Mouse (Mus musculus): ENCODE measurements around the gene Hoxc4.

Hoxc4 gene

DNA sequence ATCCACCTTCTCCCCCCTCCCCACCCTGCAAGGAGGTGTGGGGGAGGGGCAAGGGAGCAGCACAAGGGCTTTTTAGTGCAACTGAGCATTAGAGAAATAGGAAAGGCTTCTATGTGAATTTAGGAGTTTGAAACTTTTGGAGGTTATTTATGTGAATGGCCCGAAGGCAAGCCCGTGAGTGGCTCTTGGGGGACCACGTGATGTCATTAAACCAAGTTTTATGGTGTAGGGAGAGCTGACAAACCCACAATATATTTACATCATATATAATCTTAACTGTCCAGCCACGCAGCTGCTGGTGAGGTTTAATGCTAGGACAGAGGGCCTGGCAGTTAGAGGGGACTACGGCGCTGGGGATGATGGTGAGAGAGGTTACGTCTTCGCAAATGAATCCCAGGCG, at the start of gene Hoxc4:
TSS of gene Hoxc4 (plus strand) at position 299 of the 400 bp plus-strand sequence.
- DNase-seq, result no peak

DNA sequence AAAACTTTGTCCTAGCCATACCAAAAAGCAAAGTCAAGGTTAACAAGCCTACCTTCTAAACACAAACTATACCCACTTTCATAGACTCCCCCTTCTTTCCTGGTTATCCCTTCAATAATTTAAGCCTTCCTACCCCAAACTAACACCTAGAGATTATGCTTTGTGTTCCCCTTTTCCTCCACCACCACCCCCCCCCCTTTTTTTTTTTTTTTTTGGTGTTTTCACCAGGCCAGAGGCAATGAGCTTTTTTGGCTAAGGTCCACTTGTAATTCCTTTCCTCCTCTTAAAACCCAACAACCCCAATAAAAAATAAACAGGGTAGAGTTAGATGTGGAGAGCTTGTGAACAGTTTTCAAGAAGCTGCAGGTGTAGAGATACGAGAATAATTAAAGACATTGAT, 49.4 kb upstream of the Hoxc4 start:
- DNase-seq, result no peak

DNA sequence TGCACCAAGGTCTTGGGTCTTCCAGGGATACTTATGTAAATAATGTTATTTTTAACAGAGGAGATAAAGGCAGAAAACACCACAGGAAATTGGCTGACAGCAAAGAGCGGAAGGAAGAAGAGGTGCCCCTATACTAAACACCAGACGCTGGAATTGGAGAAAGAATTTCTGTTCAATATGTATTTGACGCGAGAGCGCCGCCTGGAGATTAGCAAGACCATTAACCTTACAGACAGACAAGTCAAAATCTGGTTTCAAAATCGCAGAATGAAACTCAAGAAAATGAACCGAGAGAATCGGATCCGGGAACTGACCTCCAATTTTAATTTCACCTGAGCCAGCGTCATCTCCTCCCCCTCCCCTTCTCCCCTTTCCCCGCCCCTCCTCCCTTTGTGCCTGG, 48.0 kb upstream of the Hoxc4 start:
- no peak for DNase-seq

DNA sequence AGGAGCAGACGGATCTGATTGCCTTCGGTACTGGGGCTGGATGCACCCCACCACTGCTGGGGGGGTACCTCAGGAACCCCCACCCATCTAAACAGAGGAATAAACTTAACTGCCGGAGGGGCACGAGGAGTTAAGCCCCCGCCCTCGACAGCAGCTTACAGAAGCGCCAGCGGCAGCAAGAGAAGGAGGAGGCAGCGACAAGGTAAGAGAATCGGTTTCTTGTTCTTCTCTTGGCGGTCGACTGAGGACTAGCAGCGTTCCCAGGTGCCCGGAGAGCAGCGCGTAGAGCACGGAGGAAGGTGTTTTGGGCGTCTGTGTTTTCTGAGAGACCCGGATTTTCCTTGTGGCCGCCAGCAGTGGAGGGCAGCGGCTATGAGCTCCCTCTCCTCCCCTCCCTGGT, 46.5 kb upstream of the Hoxc4 start:
- DNase-seq, result no peak

DNA sequence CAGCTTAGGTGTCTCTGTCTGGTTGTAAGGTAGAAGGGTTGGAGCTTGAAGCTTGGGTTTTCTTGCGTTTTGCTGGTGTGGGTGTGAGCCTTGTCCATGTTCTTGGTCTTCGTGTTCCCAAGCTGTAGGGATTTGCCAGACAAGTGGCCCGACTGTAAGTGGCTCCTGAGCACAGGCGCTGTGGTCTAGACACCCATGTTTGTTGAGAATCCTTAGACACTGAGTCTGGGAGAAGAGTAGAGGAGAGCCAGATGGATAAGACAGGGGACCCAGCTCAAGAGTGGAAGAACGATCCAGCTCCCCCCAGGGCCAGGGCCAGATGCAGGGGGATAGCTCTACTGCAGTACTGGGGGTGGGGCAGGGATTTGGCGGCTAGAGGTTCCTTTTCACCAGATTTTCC, 46.0 kb upstream of the Hoxc4 start:
- DNase-seq, result no peak

DNA sequence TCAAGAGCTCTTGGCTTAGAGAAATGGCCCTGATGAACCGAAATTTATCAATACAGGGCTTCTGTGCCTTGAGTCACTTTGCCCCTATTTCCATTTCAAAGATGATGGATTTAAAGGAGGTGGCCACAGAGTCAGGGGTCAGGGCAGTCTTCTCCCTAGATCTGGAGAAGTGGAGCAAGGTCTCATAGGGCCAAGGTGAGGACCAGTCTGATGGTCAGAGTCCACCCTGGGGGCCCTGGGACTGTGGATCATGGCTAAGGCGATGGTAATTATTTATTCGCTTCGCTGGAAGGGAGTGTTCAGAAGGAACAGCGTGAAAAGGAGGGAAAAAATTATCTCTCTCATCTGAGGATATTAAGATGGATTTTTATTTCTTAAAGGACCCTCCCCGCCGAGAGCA, 43.7 kb upstream of the Hoxc4 start:
- no peak for DNase-seq

DNA sequence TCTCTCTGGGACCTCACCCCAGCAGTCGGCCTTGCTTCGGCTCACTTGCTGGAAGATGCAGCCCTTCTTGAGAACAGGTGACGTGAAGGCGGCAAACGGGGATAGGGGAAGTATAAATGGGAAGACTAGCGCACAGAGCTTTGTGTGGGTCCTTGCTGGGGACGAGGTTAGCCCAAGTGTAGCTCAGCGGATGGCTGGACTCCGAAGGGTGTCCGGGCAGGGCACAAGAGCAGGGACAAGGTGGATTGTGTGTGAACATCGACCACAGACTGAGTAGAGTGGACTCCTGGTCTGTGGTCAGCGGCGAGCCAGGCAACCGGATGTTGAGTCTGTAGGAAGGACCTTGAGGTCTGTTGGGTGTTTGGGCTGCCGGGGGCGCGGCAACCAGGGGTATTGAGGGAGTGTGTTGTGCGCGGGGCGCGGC, 43.0 kb upstream of the Hoxc4 start:
- DNase-seq, result no peak

DNA sequence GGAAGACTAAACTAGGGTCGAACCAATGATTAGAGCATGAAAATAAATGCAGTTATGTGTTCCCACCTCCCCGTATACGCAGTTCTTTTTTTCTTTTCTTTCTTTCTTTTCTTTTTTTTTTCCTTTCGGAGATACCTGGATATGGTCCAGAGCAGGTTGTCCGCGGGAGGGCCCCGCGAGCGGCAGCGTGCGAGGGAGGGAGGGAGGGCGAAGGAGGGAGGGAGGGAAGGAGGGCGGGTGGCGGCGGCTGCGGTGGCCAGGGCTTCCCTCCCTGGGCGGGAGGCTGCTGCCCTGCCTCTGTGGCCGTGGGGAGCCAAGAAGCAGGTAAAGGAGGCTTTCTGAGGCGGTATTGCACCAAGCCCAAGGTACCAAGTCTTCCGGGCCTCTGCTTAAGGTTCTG, 42.6 kb upstream of the Hoxc4 start, which contains the start of gene Hoxc9:
TSS of gene Hoxc9 (plus strand) at position 269 of the 400 bp plus-strand sequence.
- DNase-seq, result no peak

DNA sequence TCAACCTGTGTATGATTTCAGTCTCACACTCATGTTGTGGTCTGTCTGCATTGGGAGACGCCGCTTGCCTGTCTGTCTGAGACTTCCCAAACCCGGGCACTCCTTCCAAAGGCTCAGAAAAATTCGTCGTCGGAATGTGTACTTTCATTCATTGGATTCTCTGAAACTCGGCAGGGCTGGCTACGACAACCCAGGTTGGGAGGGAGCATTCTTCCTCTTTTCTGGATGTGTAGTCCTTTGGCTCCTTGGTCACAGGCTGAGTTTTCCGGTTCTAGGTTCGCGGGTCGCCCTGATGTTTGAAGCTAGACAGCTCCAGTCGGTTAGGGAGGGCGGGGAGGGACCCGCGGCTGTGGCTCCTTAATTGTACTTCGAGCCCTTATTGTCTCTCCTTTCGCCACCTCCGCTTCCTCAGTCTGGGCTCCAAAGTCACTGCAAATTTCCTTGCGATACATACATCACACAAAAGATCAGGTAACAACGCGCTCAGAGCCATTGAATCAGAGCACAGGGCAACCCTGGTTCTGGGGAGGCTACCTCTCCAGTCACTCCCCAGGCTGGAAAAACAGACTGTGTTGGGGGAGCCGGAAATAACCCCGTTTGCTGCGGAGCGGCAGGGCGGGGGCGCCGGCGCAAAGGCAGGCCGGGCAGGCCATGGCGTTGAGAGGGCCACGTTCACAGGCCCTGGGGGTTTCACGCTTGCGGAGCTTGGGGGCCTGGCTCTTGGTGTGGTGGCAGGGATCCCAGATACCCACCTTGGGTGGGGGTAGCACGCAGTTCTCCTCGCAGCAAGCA, 41.9 kb upstream of the Hoxc4 start:
- no peak for DNase-seq

DNA sequence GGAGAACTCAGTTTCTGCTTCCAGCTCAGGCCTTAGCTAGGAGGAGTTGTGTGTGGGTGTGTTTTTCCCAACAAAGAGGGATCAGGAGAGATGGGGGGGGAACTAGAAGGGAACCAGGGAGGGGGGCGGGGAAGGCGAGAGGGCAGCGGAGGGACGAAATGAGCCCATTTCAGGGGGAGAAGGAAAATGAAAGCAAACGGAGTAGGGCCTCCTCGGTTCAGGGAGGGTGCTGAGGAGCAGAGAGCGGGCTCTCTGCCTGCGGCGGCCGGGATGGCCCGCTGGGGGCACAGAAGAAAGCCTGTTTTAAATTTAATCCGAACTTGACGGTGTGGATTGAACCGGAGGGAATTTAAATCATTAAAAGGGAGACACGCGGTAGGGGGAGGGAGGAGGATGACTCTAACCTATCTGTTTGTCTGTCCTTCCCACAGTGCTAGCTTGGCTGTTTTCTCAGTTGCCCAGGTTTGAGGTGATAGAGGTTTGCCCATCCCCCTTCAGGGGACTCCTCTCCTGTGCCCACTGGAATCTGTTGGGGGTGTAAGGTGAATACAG, 41.2 kb upstream of the Hoxc4 start:
- DNase-seq, result no peak

DNA sequence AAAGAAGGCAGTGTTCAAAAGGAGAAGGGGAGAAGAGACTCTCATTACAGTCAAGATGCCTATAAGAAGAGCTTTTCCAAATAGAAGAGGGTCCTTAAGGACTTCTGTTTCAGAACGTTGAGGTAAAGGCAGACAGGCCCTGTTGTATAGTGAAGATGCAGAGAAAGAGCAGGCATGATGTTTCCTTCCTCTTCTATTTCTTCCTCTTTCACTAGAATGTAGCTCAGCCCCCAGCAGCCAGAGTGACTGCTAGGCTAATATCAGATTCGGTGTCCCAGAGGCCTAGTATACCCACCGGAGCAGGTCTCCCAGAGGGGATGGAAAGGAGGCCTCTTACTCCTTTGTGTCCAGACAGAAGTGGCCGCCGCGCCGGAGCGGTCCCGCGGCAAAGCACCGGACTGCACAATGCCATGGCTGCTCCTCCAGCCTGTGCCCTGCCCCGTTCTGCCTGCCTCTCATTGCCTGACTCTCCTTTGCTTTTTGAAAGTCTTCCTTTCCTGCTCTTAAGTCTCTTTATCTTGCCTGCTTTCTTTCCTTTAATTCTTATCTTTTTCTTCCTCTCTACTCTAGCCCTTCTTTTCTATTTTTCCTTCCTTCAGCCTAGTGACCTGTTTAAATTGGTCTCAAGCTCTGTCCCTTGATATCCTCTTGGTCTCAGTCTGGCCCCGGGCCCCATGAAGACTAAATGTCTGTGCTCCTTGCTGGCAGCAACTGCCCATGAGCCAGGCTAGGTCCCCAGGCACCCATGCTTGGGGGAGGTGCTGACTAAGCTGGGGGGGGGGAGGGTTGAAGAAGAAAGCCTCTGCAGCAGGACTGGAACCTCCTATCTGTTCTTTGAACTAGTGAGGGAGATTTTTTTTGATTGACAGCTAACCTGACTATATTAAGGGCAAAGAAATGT, 39.9 kb upstream of the Hoxc4 start:
- DNase-seq, result no peak

DNA sequence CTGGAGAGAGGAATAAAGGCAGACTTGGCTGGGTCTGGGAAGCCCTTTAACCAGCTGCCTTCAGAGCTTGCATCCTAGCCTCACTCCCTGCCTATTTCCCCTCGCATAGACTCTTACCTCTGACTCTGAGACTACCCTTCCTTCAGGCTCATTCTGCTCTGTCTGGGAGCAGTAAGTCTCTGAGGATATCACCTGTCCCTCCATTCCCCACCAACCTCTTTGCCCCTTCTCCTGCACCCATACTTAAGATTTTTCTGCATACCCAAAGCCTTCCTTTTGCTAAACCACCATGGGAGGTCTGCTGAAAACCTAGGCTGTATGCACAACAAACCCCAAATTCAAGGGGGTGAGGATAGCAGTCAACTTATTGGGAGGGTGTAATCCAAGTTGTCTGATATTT, 38.8 kb upstream of the Hoxc4 start:
- DNase-seq, result no peak

DNA sequence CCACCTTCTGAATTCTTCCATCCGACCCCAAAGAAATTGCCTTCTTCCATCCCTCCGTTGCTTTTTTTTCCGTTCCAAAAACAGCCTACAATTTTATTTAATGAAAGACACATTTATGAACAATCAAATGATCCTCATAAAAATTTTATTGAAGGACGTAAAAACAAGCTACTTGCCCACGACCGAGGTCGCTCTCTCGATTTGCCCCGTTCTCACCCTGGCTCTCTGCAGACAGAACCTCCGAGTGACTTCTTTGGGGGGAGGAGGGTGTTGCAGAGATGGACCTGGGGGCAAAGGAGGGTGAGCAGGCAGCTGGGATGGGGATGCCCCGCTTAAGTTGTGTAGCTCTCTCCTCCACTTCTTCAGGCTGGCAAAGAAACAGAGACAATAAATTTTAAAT, 38.4 kb upstream of the Hoxc4 start:
- no peak for DNase-seq

DNA sequence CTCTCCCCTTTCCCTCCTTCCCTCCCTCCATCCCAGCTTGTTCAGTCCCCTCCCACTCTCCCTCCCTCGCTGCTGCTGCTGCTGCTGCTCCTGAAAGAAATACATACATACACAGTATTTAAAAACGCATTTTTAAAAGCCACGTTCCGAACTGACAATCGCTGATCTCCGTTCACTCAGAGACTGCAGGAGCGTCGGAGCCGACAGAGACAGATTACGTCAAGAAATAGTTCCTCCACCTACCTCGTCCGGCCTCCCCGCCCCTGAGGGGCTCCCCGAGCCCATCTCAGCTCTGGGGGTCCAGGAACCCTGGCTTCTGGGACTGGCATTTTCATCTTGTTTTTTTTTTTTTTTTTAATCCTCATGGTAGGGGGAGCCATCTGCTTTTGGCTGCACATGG, 37.8 kb upstream of the Hoxc4 start:
- no peak for DNase-seq

DNA sequence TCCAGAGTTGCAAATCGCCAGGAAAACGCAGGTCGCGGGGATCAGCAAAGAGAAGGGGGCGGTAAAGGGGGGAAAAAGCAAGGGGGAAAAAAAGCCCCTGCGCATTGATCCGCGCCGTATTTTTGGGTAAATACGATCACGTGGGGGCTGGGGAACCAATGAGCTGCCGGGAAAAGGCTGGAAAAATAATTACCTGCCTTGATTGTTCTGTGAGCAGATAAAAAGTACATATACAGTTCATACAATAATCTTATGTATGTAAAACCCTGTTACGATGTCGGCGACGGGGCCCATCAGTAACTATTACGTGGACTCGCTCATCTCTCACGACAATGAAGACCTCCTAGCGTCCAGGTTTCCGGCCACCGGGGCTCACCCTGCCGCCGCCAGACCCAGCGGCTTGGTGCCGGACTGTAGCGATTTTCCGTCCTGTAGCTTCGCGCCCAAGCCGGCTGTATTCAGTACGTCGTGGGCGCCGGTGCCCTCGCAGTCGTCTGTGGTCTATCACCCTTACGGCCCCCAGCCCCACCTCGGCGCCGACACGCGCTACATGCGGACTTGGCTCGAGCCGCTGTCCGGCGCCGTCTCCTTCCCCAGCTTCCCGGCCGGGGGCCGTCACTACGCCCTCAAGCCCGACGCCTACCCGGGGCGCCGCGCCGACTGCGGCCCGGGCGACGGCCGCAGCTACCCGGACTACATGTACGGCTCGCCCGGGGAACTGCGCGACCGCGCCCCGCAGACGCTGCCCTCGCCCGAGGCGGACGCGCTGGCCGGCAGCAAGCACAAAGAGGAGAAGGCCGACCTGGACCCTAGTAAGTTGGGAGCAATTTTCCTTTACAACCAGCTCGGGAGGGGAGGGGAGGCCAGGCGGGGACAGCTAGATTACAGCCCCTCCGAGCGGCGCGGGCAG, 37.1 kb upstream of the Hoxc4 start:
- DNase-seq, result no peak

DNA sequence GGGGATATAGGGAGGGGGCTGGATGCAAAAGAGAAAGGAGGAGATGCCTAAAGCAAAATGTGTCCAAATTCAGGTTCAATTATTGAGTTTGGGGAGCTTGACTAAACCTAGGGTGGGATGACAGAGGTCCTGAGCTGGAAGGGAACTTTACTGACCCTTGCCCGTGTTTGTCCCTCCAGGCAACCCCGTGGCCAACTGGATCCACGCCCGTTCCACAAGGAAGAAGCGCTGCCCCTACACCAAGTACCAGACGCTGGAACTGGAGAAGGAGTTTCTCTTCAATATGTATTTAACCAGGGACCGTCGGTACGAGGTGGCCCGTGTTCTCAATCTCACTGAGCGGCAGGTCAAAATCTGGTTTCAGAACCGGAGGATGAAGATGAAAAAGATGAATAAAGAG, 35.0 kb upstream of the Hoxc4 start:
- no peak for DNase-seq

DNA sequence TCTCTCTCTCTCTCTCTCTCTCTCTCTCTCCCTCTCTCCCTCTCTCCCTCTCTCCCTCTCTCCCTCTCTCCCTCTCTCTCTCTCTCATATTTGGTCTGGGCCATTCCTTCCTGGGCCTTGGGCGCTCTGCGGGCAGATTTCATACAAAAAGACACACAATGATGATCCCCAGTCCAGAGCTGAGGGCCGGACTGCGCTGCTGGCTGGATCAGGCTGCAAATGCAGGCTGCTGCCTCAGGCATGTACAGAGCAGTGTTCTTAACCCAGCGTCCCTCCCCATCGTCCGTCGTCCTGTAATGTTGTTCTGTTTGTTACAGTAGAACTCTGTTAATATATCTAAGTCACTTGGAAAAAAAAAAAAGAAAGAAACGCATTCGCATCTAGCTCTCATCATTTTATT, 34.2 kb upstream of the Hoxc4 start:
- no peak for DNase-seq

DNA sequence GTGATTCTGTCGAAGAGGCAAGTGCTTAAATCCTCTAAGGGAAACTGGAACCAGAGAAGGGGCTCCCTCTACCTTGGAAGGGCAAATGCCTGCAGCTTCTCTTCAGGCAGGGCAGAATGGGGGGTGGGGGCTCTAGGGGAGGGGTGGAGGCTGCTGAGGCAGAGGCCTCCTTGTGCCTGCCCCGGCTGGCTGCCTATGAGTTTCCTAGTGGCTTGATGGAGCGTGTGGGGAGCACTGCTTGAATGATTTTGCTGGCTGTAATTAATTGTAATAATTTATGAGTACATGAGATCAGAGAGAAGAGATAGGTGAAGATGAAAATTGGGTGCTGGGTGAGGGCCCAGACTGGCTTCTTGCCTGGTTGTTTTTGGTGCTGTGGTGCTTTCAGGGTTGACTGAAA, 33.8 kb upstream of the Hoxc4 start:
- DNase-seq, result no peak

DNA sequence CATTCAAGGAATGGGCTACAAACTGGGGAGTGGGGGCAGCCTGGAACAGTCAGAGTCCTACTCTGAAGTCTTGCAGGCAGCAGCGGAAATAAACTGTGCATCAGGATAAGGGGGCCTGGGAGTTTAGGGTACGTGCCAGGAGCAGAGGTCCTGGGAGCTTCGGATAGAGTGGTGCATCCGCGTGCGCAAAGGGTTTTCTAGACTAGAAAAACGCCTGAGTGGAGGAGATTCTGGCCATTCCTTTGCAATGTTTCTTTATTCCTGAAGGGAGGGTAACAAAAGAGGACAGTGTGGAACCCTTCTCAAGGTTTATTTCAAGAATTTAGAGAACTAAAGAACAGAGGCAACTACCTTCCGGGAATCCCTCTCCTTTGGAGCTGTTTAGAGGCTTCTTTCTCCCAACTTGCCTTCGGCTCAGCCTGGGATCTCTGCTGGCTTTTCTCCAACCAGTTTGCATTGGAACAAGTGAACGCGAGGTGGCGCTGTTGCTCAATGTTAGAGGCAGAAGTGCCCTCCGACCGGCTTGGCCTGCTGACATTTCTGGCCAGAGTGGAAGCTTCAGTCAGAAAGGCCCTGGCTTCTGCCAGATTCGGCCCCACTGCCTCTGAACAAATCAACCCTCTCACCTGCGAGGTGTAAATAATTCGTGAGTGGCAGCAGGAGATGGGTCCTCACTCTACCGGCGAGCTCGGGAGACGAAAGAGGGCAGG, 31.5 kb upstream of the Hoxc4 start:
- DNase-seq, result peak; percentile 72

DNA sequence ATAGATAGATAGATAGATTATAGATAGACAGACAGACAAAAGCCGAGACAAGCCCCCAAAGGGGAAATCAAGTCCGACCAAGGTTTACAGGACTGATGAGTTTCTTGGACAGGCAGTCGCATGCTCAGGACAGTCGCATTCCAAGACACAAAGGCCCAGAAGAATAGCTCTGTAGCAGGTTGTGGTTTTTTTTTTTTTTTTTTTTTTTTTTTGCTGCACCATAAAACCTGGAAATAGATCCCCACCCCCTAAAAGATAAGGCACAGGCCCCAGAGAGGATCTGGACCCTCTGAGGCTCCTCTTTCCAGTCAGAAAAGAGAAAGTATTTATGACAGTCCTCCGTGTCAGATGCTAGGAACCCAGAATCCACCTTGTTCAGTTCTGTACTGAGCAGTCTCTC, 30.7 kb upstream of the Hoxc4 start:
- DNase-seq, result no peak

DNA sequence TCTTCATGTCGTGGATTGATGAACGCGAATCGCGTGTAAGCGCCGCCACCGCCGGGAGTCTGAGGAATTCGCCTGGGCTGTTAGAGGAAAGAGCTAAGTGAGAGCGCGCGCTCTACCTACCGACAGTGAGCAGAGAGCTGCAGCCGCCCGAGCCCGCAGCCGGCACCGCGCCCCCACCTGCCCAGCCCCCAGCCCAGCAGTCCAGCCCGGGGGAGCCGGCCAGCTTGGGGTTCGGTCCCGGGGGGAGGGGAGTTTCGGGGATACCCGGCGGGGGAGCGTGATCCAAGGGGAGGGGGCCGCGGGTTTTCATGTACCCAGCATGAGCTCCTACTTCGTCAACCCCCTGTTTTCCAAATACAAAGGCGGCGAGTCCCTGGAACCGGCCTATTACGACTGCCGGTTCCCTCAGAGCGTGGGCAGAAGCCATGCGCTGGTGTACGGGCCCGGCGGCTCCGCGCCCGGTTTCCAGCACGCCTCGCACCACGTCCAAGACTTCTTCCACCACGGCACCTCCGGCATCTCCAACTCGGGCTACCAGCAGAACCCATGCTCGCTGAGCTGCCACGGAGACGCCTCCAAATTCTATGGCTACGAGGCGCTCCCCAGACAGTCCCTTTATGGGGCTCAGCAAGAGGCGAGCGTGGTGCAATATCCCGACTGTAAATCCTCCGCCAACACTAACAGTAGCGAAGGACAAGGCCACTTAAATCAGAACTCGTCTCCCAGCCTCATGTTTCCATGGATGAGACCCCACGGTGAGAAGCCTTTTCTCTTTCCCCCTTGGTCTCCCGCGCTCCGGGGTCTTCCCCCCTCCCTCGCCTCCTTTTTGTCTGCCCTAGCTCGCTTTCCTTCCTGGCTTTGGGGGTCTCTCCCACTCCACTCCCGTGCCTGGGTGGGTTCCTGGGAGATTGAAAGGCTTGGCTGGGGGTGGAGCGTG, 28.0 kb upstream of the Hoxc4 start, which contains the start of gene Hoxc8:
TSS of gene Hoxc8 (plus strand) at position 147 of the 937 bp plus-strand sequence.
- DNase-seq, result no peak
